Mouse (Mus musculus) intestine, embryonic 16.5 days (tissue): ENCODE data around the gene Pde6d. TPM values are rescaled to one million over a fixed set of nuclear protein-coding genes. Genes with fewer than 3 reads are reported as not detected.

Experiments used
- ATAC-seq: fragments of 200-750 bp; cut with Nextera tagmentation; 2 replicates; pipeline ENCODE4 v1.8.0; 2017; ENCODE audit warnings: moderate TSS enrichment, moderate library complexity
- H3K27ac ChIP-seq: fragments of 300-500 bp; sonication (generic); 2 replicates; pipeline ENCODE4 v1.5.1; 2014; ENCODE audit warnings: mild to moderate bottlenecking, low read length
- H3K27me3 ChIP-seq: fragments of 300-500 bp; sonication (generic); replicated peaks from 2 replicates; pipeline ENCODE4 v1.6.1; 2014; ENCODE audit warnings: low read length, control low read depth, mixed read lengths; ENCODE audit not compliant: control insufficient read depth, insufficient read depth
- H3K36me3 ChIP-seq: fragments of 300-500 bp; sonication (generic); 2 replicates; pipeline ENCODE4 v1.6.1; 2014; ENCODE audit warnings: low read length, control low read depth; ENCODE audit not compliant: control insufficient read depth, insufficient read depth
- H3K4me1 ChIP-seq: fragments of 300-500 bp; sonication (generic); 2 replicates; pipeline ENCODE4 v1.6.1; 2014; ENCODE audit warnings: low read length, control low read depth, mixed read lengths; ENCODE audit not compliant: control insufficient read depth, insufficient read depth
- H3K4me2 ChIP-seq: fragments of 300-500 bp; sonication (generic); 2 replicates; pipeline ENCODE4 v1.6.1; 2014; ENCODE audit warnings: low read depth, low read length, control low read depth
- H3K4me3 ChIP-seq: fragments of 300-500 bp; sonication (generic); 2 replicates; pipeline ENCODE4 v1.5.1; 2014; ENCODE audit warnings: mild to moderate bottlenecking, low read length
- H3K9ac ChIP-seq: fragments of 300-500 bp; sonication (generic); 2 replicates; pipeline ENCODE4 v1.6.1; 2014; ENCODE audit warnings: low read depth, low read length
- H3K9me3 ChIP-seq: fragments of 300-500 bp; sonication (generic); 2 replicates; pipeline ENCODE4 v1.6.1; 2016; ENCODE audit warnings: low read length, control low read depth; ENCODE audit not compliant: control insufficient read depth
- WGBS: fragments of 180-500 bp; shearing (Covaris S2); extraction: QIAGEN DNeasy Blood & Tissue Kit; methylation state at CpG from one replicate; pipeline ENCODE4 v1.1.7; 2014; 5-methylcytosine and 5-hydroxymethylcytosine counted together
- polyA plus RNA-seq: library from polyadenylated mRNA; unstranded; fragments of >200 nt; fragmentation: Nextera tagmentation; extraction: Ambion mirVana; gene quantifications from 2 replicates; pipeline ENCODE4 v1.2.1, GENCODE M21; 2015

The Pde6d gene
- polyA plus RNA-seq, 1 experiment from 2014 or later: 35.2 TPM

GRCm38 (mm10) chr1:86502221-86503048, 80.0 kb downstream of the Pde6d start:
- Histone ChIP-seq H3K4me3 (no peak overlapping the region), H3K36me3 (no peaks in the 10 kb centered on the region), H3K27me3 (no peaks in the 10 kb centered on the region), H3K27ac (peak overlapping the region; percentile 99), H3K9ac (peak overlapping the region; percentile 75), H3K9me3 (no peaks in the 10 kb centered on the region), H3K4me1 (peaks cover 62% of the 10 kb centered on the region), H3K4me2 (peak overlapping the region; percentile 88)
- ATAC-seq: no peak
- WGBS: 31% methylated on average over 15 of the region's 17 CpGs

- peak overlapping the region; percentile 99 for H3K27ac ChIP-seq
- H3K4me2 ChIP-seq: no peak overlapping the region
- no peaks in the 10 kb centered on the region for H3K27me3 ChIP-seq
- no peak for ATAC-seq
- 3% methylated on average over 4 of the region's 4 CpGs for WGBS
- H3K36me3 ChIP-seq: no peaks in the 10 kb centered on the region
- H3K4me1 ChIP-seq: peaks cover 70% of the 10 kb centered on the region
- H3K9me3 ChIP-seq: no peaks in the 10 kb centered on the region
- H3K4me3 ChIP-seq: no peak overlapping the region
- H3K9ac ChIP-seq: 0 out of 2 replicates have a peak overlapping the region, but pooled peaks have one; percentile 63
These were observed 80.9 kb downstream of the Pde6d start for GRCm38 (mm10) chr1:86501559-86501958.

GRCm38 (mm10) chr1:86501114-86501532, 81.3 kb downstream of the Pde6d start:
- 27% methylated on average over 6 of the region's 6 CpGs for WGBS
- Histone ChIP-seq H3K9me3 (no peaks in the 10 kb centered on the region), H3K4me1 (peaks cover 70% of the 10 kb centered on the region), H3K4me2 (no peak overlapping the region), H3K4me3 (no peak overlapping the region), H3K27ac (peak overlapping the region; percentile 36; the same call in 1 of the 2 replicates), H3K9ac (no peak overlapping the region), H3K36me3 (no peaks in the 10 kb centered on the region), H3K27me3 (no peaks in the 10 kb centered on the region)
- no peak for ATAC-seq

- Histone ChIP-seq H3K36me3 (no peaks in the 10 kb centered on the region), H3K4me2 (no peak overlapping the region), H3K27ac (peak overlapping the region; percentile 36; the same call in 1 of the 2 replicates), H3K4me3 (no peak overlapping the region), H3K4me1 (peaks cover 69% of the 10 kb centered on the region), H3K27me3 (no peaks in the 10 kb centered on the region), H3K9me3 (no peaks in the 10 kb centered on the region), H3K9ac (no peak overlapping the region)
- 60% methylated on average over 4 of the region's 4 CpGs for WGBS
- no peak for ATAC-seq
These were observed 81.7 kb downstream of the Pde6d start for GRCm38 (mm10) chr1:86500681-86501080.

GRCm38 (mm10) chr1:86499903-86500302, 82.5 kb downstream of the Pde6d start:
- Histone ChIP-seq H3K4me3 (no peak overlapping the region), H3K27me3 (no peaks in the 10 kb centered on the region), H3K9me3 (no peaks in the 10 kb centered on the region), H3K9ac (no peak overlapping the region), H3K27ac (no peak overlapping the region), H3K36me3 (no peaks in the 10 kb centered on the region), H3K4me2 (no peak overlapping the region), H3K4me1 (peaks cover 61% of the 10 kb centered on the region)
- no peak for ATAC-seq
- 36% methylated on average over 3 of the region's 3 CpGs for WGBS

GRCm38 (mm10) chr1:86498611-86499010, 83.8 kb downstream of the Pde6d start:
- ATAC-seq: no peak
- no peaks in the 10 kb centered on the region for H3K27me3 ChIP-seq
- H3K9ac ChIP-seq: peak overlapping the region; percentile 50
- no peaks in the 10 kb centered on the region for H3K36me3 ChIP-seq
- H3K4me2 ChIP-seq: no peak overlapping the region
- WGBS: 50% methylated on average over 1 of the region's 1 CpGs
- peaks cover 54% of the 10 kb centered on the region for H3K4me1 ChIP-seq
- H3K27ac ChIP-seq: peak overlapping the region; percentile 80
- H3K9me3 ChIP-seq: no peaks in the 10 kb centered on the region
- H3K4me3 ChIP-seq: no peak overlapping the region

GRCm38 (mm10) chr1:86497986-86498385, 84.4 kb downstream of the Pde6d start:
- Histone ChIP-seq H3K27me3 (no peaks in the 10 kb centered on the region), H3K9ac (peak overlapping the region; percentile 21), H3K36me3 (no peaks in the 10 kb centered on the region), H3K4me1 (peaks cover 48% of the 10 kb centered on the region), H3K9me3 (no peaks in the 10 kb centered on the region), H3K27ac (peak overlapping the region; percentile 80), H3K4me3 (no peak overlapping the region), H3K4me2 (no peak overlapping the region)
- 34% methylated on average over 3 of the region's 3 CpGs for WGBS
- peak; percentile 76 for ATAC-seq

- peak; percentile 36; the same call in 1 of the 2 replicates for ATAC-seq
- WGBS: 63% methylated on average over 5 of the region's 5 CpGs
These were observed 85.1 kb downstream of the Pde6d start for GRCm38 (mm10) chr1:86497361-86497760.

GRCm38 (mm10) chr1:86496340-86496739, 86.1 kb downstream of the Pde6d start:
- WGBS: 89% methylated on average over 4 of the region's 4 CpGs
- ATAC-seq: no peak
- H3K36me3 ChIP-seq: no peaks in the 10 kb centered on the region
- H3K9ac ChIP-seq: no peak overlapping the region
- H3K4me2 ChIP-seq: no peak overlapping the region
- peaks cover 51% of the 10 kb centered on the region for H3K4me1 ChIP-seq
- H3K4me3 ChIP-seq: no peak overlapping the region
- no peaks in the 10 kb centered on the region for H3K27me3 ChIP-seq
- no peak overlapping the region for H3K27ac ChIP-seq
- H3K9me3 ChIP-seq: no peaks in the 10 kb centered on the region

More at GRCm38 (mm10) chr1:86497361-86497760, 85.1 kb downstream of the Pde6d start:
- H3K36me3 ChIP-seq: no peaks in the 10 kb centered on the region
- H3K4me2 ChIP-seq: no peak overlapping the region
- peaks cover 49% of the 10 kb centered on the region for H3K4me1 ChIP-seq
- H3K4me3 ChIP-seq: no peak overlapping the region
- no peaks in the 10 kb centered on the region for H3K9me3 ChIP-seq
- H3K27me3 ChIP-seq: no peaks in the 10 kb centered on the region
- peak overlapping the region; percentile 21 for H3K9ac ChIP-seq
- peak overlapping the region; percentile 80 for H3K27ac ChIP-seq
